ENCODE assay signal across 11 mouse cellular contexts in the genomic region with DNA sequence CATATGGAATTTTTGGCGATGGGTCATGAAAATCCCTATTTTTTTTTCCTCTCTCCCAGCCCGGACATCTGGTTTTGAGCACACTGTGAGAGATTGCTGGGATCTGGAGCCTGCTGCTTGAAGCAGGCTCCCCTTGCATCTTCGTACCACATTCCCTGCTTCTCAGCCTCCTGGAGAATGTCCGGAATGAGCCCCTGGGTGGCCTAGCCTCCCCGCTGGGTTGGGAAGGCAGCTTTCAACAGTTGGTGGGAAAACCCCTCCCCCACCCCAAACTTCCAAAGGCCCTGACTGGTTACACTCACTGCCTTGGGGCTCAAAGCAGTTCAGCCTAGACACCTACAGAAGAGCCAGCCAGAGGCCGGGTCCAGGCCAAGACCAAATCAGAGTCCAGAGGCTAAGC. TPM values are rescaled to one million over a fixed set of nuclear protein-coding genes. Genes with fewer than 3 reads are reported as not detected.
DNase-seq lines count a peak whose midpoint lies in the region; ATAC-seq and TF ChIP-seq lines count a peak whose summit lies in the region.
"Had no signal": no experiment of that assay in that cellular context is flagged by ENCODE, and none has a peak within 500 bp of the region (broad histone marks: within the 10 kb centered on the region; RNA-seq: fewer than 3 reads in every experiment).

No protein-coding gene starts in this region.

- TF ChIP-seq CTCF in heart, adult 2 months (IDR thresholded peaks at IDR 0.05) = no peak

- no peak overlapping the region for H3K4me3 ChIP-seq in heart, embryonic 10.5 days
- no peak overlapping the region for H3K4me3 ChIP-seq in heart, adult 2 months
- H3K4me3 ChIP-seq in midbrain, embryonic 10.5 days = no peak overlapping the region
- no peak overlapping the region for H3K4me3 ChIP-seq in midbrain, embryonic 14.5 days (replicated peaks; ENCODE audit: low read depth, low read length)
- no peak overlapping the region for H3K4me3 ChIP-seq in stomach, embryonic 15.5 days (replicated peaks)
- no peak overlapping the region for H3K4me3 ChIP-seq in midbrain, embryonic 16.5 days (ENCODE audit: low read depth, low read length)
- H3K4me3 ChIP-seq: liver, embryonic 15.5 days had no signal

- WGBS in heart, embryonic 10.5 days = 8% methylated on average over 6 of the region's 6 CpGs
- 74% methylated on average over 6 of the region's 6 CpGs for WGBS in heart, adult 2 months
- WGBS in midbrain, embryonic 10.5 days = 9% methylated on average over 6 of the region's 6 CpGs
- WGBS in midbrain, embryonic 14.5 days = 17% methylated on average over 6 of the region's 6 CpGs
- WGBS in stomach, embryonic 15.5 days = 30% methylated on average over 6 of the region's 6 CpGs
- WGBS in midbrain, embryonic 16.5 days = 23% methylated on average over 6 of the region's 6 CpGs

- intact Hi-C loops in heart, adult 2 months (cut with DNase I) = no loop called here

- H3K27me3 ChIP-seq in heart, embryonic 10.5 days (ENCODE audit: insufficient read depth, poor library complexity, severe bottlenecking) = peaks cover 14% of the 10 kb centered on the region; the same call in 1 of the 2 replicates
- H3K27me3 ChIP-seq in heart, adult 2 months (ENCODE audit: control insufficient read depth, insufficient read depth, low read length) = no peaks in the 10 kb centered on the region
- H3K27me3 ChIP-seq in midbrain, embryonic 10.5 days (ENCODE audit: low read depth, poor library complexity, severe bottlenecking) = peaks cover 58% of the 10 kb centered on the region
- H3K27me3 ChIP-seq in midbrain, embryonic 14.5 days (ENCODE audit: control insufficient read depth, insufficient read depth, low read length) = peaks cover 4% of the 10 kb centered on the region; the same call in 1 of the 2 replicates
- no peaks in the 10 kb centered on the region for H3K27me3 ChIP-seq in stomach, embryonic 15.5 days (replicated peaks)
- no peaks in the 10 kb centered on the region for H3K27me3 ChIP-seq in midbrain, embryonic 16.5 days (ENCODE audit: control insufficient read depth, insufficient read depth, low read depth, low read length)

- no peak overlapping the region for H3K9ac ChIP-seq in heart, adult 2 months (ENCODE audit: low read depth, low read length)
- H3K9ac ChIP-seq in midbrain, embryonic 14.5 days (replicated peaks; ENCODE audit: low read length) = no peak overlapping the region
- H3K9ac ChIP-seq in stomach, embryonic 15.5 days = no peak overlapping the region
- no peak overlapping the region for H3K9ac ChIP-seq in midbrain, embryonic 16.5 days (ENCODE audit: low read depth, low read length)
- H3K9ac ChIP-seq: liver, embryonic 15.5 days had no signal

- no peaks in the 10 kb centered on the region for H3K9me3 ChIP-seq in heart, embryonic 10.5 days
- peaks cover 4% of the 10 kb centered on the region; the same call in 1 of the 2 replicates for H3K9me3 ChIP-seq in midbrain, embryonic 10.5 days (replicated peaks)
- no peaks in the 10 kb centered on the region for H3K9me3 ChIP-seq in midbrain, embryonic 14.5 days (ENCODE audit: control insufficient read depth, low read length)
- no peaks in the 10 kb centered on the region for H3K9me3 ChIP-seq in stomach, embryonic 15.5 days
- H3K9me3 ChIP-seq in midbrain, embryonic 16.5 days (replicated peaks; ENCODE audit: control insufficient read depth, low read length, poor library complexity, severe bottlenecking) = no peaks in the 10 kb centered on the region
- H3K9me3 ChIP-seq: liver, embryonic 15.5 days had no signal

- peak overlapping the region; percentile 37; the same call in 1 of the 2 replicates for H3K27ac ChIP-seq in heart, embryonic 10.5 days
- H3K27ac ChIP-seq in heart, adult 2 months = no peak overlapping the region
- H3K27ac ChIP-seq in midbrain, embryonic 10.5 days (replicated peaks) = peak overlapping the region; percentile 10
- H3K27ac ChIP-seq in midbrain, embryonic 14.5 days (replicated peaks; ENCODE audit: low read depth, low read length) = no peak overlapping the region
- H3K27ac ChIP-seq in stomach, embryonic 15.5 days = peak overlapping the region; percentile 89
- H3K27ac ChIP-seq in midbrain, embryonic 16.5 days (ENCODE audit: low read length) = no peak overlapping the region
- H3K27ac ChIP-seq: liver, embryonic 15.5 days had no signal

- H3K4me1 ChIP-seq in heart, embryonic 10.5 days = peaks cover 38% of the 10 kb centered on the region
- H3K4me1 ChIP-seq in heart, adult 2 months (ENCODE audit: control insufficient read depth, insufficient read depth, low read length) = no peaks in the 10 kb centered on the region
- H3K4me1 ChIP-seq in midbrain, embryonic 10.5 days = peaks cover 48% of the 10 kb centered on the region
- peaks cover 10% of the 10 kb centered on the region; the same call in 1 of the 2 replicates for H3K4me1 ChIP-seq in midbrain, embryonic 14.5 days (ENCODE audit: control insufficient read depth, insufficient read depth, low read length)
- peaks cover 33% of the 10 kb centered on the region for H3K4me1 ChIP-seq in stomach, embryonic 15.5 days
- peaks cover 15% of the 10 kb centered on the region for H3K4me1 ChIP-seq in midbrain, embryonic 16.5 days (ENCODE audit: control insufficient read depth, insufficient read depth, low read length)

- no peak for DNase-seq in heart, embryonic 10.5 days (ENCODE audit: low spot score)
- no peak for DNase-seq in heart, adult 2 months
- DNase-seq in midbrain, embryonic 10.5 days (ENCODE audit: low spot score) = peak; percentile 43
- DNase-seq in midbrain, embryonic 14.5 days = no peak
- DNase-seq in forelimb bud, embryonic 11.5 days (ENCODE audit: low read depth, low spot score) = peak; percentile 88
- DNase-seq in thymus, postnatal 25 days = no peak

- no peak for TF ChIP-seq EP300 in heart, adult 2 months (IDR thresholded peaks at IDR 0.05; ENCODE audit: insufficient read depth, low read depth, low read length)

- no peak overlapping the region for H3K4me2 ChIP-seq in midbrain, embryonic 14.5 days (ENCODE audit: low read length)
- no peak overlapping the region for H3K4me2 ChIP-seq in stomach, embryonic 15.5 days
- no peak overlapping the region for H3K4me2 ChIP-seq in midbrain, embryonic 16.5 days (ENCODE audit: low read length)
- H3K4me2 ChIP-seq: liver, embryonic 15.5 days had no signal

- TF ChIP-seq POLR2A in heart, adult 2 months (IDR thresholded peaks at IDR 0.05; ENCODE audit: insufficient read depth, low read depth, low read length) = no peak

- H3K79me2 ChIP-seq in heart, adult 2 months (replicated peaks; ENCODE audit: control insufficient read depth, insufficient read depth, low read length) = no peaks in the 10 kb centered on the region

- ATAC-seq in midbrain, embryonic 14.5 days (ENCODE audit: low FRiP score, low TSS enrichment) = no peak
- ATAC-seq in stomach, embryonic 15.5 days (ENCODE audit: insufficient read depth, low FRiP score, low read depth) = peak; percentile 67; the same call in 1 of the 2 replicates
- ATAC-seq in midbrain, embryonic 16.5 days = no peak
- ATAC-seq: CD4-positive, CD25-positive, alpha-beta regulatory T cell, adult 4 months; inflammation-experienced regulatory T-cells, adult 6 months had no signal

- no peaks in the 10 kb centered on the region for H3K36me3 ChIP-seq in heart, embryonic 10.5 days
- no peaks in the 10 kb centered on the region for H3K36me3 ChIP-seq in heart, adult 2 months (ENCODE audit: control insufficient read depth, insufficient read depth, low read length)
- H3K36me3 ChIP-seq in midbrain, embryonic 10.5 days = no peaks in the 10 kb centered on the region
- no peaks in the 10 kb centered on the region for H3K36me3 ChIP-seq in midbrain, embryonic 14.5 days (ENCODE audit: control insufficient read depth, insufficient read depth, low read length)
- no peaks in the 10 kb centered on the region for H3K36me3 ChIP-seq in stomach, embryonic 15.5 days
- H3K36me3 ChIP-seq in midbrain, embryonic 16.5 days (ENCODE audit: control insufficient read depth, insufficient read depth, low read length) = no peaks in the 10 kb centered on the region
- H3K36me3 ChIP-seq: liver, embryonic 15.5 days had no signal

RNA-seq across cellular contexts. Expression of gene Ncor2, which starts 5.8 kb away (rescaled TPM):
- 17.8 and 23.3 TPM in 2 replicates for polyA plus RNA-seq in heart, embryonic 10.5 days (2016; fragmentation: Nextera tagmentation; extraction: Ambion mirVana)
- total RNA-seq in heart, adult 2 months (2021) = 10 to 100 TPM; 73.5 to 77.5 TPM
- 27.9 and 39.1 TPM in 2 replicates for polyA plus RNA-seq in heart, adult 2 months (2012; rRNA removed)
- polyA plus RNA-seq in midbrain, embryonic 10.5 days (2016; fragmentation: Nextera tagmentation; extraction: Ambion mirVana) = 16.2 and 19.1 TPM in 2 replicates
- polyA plus RNA-seq in midbrain, embryonic 14.5 days (2014; fragmentation: Nextera tagmentation; extraction: Ambion mirVana) = 23.7 and 24.0 TPM in 2 replicates
- polyA plus RNA-seq in stomach, embryonic 15.5 days (2015; fragmentation: Nextera tagmentation; extraction: Ambion mirVana) = 26.7 and 32.5 TPM in 2 replicates
- polyA plus RNA-seq in midbrain, embryonic 16.5 days (2015; fragmentation: Nextera tagmentation; extraction: Ambion mirVana) = 19.9 and 22.9 TPM in 2 replicates

Comparison
In these comparisons a context has a peak if more than half of its experiments do, and no peak if none do; other contexts are left out.
1. DNase-seq: peak in midbrain, embryonic 10.5 days (single experiment) and forelimb bud, embryonic 11.5 days (single experiment); none in heart, embryonic 10.5 days (single experiment), heart, adult 2 months (0 of 2), midbrain, embryonic 14.5 days (single experiment) and thymus, postnatal 25 days (single experiment).
2. H3K27ac ChIP-seq: peak in heart, embryonic 10.5 days (single experiment), midbrain, embryonic 10.5 days (single experiment) and stomach, embryonic 15.5 days (single experiment); none in heart, adult 2 months (single experiment), midbrain, embryonic 14.5 days (single experiment) and midbrain, embryonic 16.5 days (single experiment).